In the genomic region with DNA sequence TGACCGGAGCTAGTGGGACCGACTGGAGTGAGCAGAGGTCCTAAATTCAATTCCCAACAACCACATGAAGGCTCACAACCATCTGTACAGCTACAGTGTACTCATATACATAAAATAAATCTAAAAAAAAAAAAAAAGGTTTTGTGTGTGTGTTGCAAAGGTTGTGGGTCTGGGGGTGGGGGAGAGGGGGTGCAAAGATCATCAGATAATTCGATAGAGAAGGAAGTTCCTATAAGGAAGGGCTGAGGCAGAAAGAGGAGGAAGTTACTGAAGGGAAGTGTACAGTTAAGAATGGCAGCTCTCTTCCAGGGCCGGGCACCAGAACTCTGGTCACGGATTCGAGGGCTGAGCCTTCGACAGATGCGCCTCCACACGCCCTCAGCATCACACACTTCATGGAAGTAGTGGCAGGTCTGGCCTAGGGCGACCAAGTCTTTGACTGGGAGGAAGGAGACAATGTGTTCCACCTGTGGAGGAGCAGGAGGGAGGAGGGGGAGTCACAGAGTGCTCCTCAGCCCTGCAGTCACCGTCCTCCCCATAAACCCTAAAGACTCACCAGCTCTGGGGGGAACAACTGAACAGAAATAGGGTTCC, we compare ENCODE assay signal across 1 mouse cellular context.
TF ChIP-seq lines count a peak whose summit lies in the region.

No protein-coding gene starts in this region.

TF ChIP-seq in MEL, 35 proteins besides CTCF, POLR2A, EP300 and RAD21:
- TF ChIP-seq ETS1 (IDR thresholded peaks at IDR 0.05; ENCODE audit: low read depth, low read length) (0 out of 2 replicates have a peak, but pooled peaks have one; percentile 13), SIN3A (IDR thresholded peaks at IDR 0.05; ENCODE audit: low read length) (no peak), ZNF384 (IDR thresholded peaks at IDR 0.05; ENCODE audit: low read depth, low read length) (peak; percentile 66), GATA1 (IDR thresholded peaks at IDR 0.05; ENCODE audit: low read depth, low read length) (peak; percentile 35; the same call in 1 of the 2 replicates), ELF1 (IDR thresholded peaks at IDR 0.05; ENCODE audit: low read depth, low read length) (peak; percentile 57; the same call in 1 of the 2 replicates), TAL1 (IDR thresholded peaks at IDR 0.05; ENCODE audit: low read length) (no peak), ZC3H11A (IDR thresholded peaks at IDR 0.05; ENCODE audit: low read depth, low read length) (no peak)
